Mouse (Mus musculus) thymus, adult 2 months (tissue): ENCODE measurements at regions not wholly inside any gene's neighbourhood (a gene's known extent, or its start where the extent isn't known, plus 50 kb on each side); places are given as distances from the start of the nearest gene placed in this dataset.

Source experiments
- DNase-seq: peaks from one replicate; pipeline ENCODE4 v3.0.0; 2021
- H3K27ac ChIP-seq: fragments of 200-500 bp; 2 replicates; pipeline ENCODE4 v1.5.1; 2012; ENCODE audit warnings: low read length, control low read depth; ENCODE audit not compliant: control insufficient read depth, insufficient read depth
- H3K27me3 ChIP-seq: fragments of 200-500 bp; 2 replicates; pipeline ENCODE4 v1.6.1; 2012; ENCODE audit warnings: mild to moderate bottlenecking, low read length, moderate library complexity, mixed read lengths; ENCODE audit not compliant: control insufficient read depth, insufficient read depth
- H3K36me3 ChIP-seq: fragments of 200-500 bp; 2 replicates; pipeline ENCODE4 v1.6.1; 2012; ENCODE audit warnings: mild to moderate bottlenecking, low read length, moderate library complexity; ENCODE audit not compliant: control insufficient read depth, insufficient read depth
- H3K4me1 ChIP-seq: fragments of 200-500 bp; replicated peaks from 2 replicates; pipeline ENCODE4 v1.6.1; 2012; ENCODE audit warnings: low read length; ENCODE audit not compliant: control insufficient read depth, insufficient read depth
- H3K4me3 ChIP-seq: fragments of 200-500 bp; 2 replicates; pipeline ENCODE4 v1.5.1; 2012; ENCODE audit warnings: mild to moderate bottlenecking, low read length, control low read depth, moderate library complexity; ENCODE audit not compliant: control insufficient read depth, insufficient read depth
- CTCF ChIP-seq: fragments of 200-500 bp; IDR thresholded peaks from 2 replicates; pipeline ENCODE4 v1.5.1; 2012; ENCODE audit warnings: mild to moderate bottlenecking, control low read depth, low read length, moderate library complexity, borderline replicate concordance; ENCODE audit not compliant: control insufficient read depth, poor library complexity, insufficient read depth; ENCODE audit errors: extremely low read depth
- POLR2A ChIP-seq: fragments of 200-500 bp; IDR thresholded peaks from 2 replicates; pipeline ENCODE4 v1.6.1; 2012; ENCODE audit warnings: mild to moderate bottlenecking, low read length, control low read depth, moderate library complexity; ENCODE audit not compliant: control insufficient read depth, poor library complexity, insufficient read depth; ENCODE audit errors: extremely low read depth
- WGBS: fragments of 180-500 bp; shearing (Covaris S2); methylation state at CpG from one replicate; pipeline ENCODE4 v1.1.7; 2018; 5-methylcytosine and 5-hydroxymethylcytosine counted together

- H3K4me1 ChIP-seq: no peaks in the 10 kb centered on the region
- no peak overlapping the region for H3K27ac ChIP-seq
- TF ChIP-seq CTCF (no peak), POLR2A (no peak)
- no peak overlapping the region for H3K4me3 ChIP-seq
- WGBS: 63% methylated on average over 4 of the region's 4 CpGs
- no peaks in the 10 kb centered on the region for H3K27me3 ChIP-seq
- H3K36me3 ChIP-seq: no peaks in the 10 kb centered on the region
- DNase-seq: no peak
Measured at GRCm38 (mm10) chr4:55134339-55134738, 189.5 kb downstream of the Zfp462 start.

DNA sequence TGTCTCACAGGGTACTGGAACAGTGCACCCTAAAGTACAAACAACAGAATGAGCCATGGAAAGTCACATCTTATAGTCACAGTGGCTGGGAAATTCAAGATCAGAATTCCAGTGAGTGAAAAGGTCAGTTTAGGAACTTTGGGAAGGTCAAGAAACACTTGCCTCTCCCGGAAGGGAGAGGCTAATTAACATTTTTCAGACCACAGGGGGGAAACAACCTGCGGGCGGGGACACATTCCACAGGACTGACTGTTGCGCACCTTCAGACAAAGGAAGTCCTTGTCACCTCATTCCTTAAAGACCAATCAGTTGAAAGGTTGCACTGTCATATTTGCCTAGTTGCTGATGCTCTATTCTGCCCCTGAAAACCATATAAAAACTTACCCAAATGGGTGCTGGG lies 189.9 kb downstream of the Zfp462 start:
- Histone ChIP-seq H3K36me3 (no peaks in the 10 kb centered on the region), H3K4me3 (no peak overlapping the region), H3K27me3 (no peaks in the 10 kb centered on the region), H3K27ac (no peak overlapping the region), H3K4me1 (no peaks in the 10 kb centered on the region)
- DNase-seq: no peak
- WGBS: 90% methylated on average over 4 of the region's 4 CpGs
- TF ChIP-seq POLR2A (no peak), CTCF (no peak)

- 89% methylated on average over 9 of the region's 9 CpGs for WGBS
- Histone ChIP-seq H3K4me1 (no peaks in the 10 kb centered on the region), H3K27ac (no peak overlapping the region), H3K27me3 (no peaks in the 10 kb centered on the region), H3K36me3 (no peaks in the 10 kb centered on the region), H3K4me3 (no peak overlapping the region)
- DNase-seq: no peak
- TF ChIP-seq POLR2A: no peak
- TF ChIP-seq CTCF: no peak
Measured at GRCm38 (mm10) chr4:55136283-55136682, 191.4 kb downstream of the Zfp462 start.

DNA sequence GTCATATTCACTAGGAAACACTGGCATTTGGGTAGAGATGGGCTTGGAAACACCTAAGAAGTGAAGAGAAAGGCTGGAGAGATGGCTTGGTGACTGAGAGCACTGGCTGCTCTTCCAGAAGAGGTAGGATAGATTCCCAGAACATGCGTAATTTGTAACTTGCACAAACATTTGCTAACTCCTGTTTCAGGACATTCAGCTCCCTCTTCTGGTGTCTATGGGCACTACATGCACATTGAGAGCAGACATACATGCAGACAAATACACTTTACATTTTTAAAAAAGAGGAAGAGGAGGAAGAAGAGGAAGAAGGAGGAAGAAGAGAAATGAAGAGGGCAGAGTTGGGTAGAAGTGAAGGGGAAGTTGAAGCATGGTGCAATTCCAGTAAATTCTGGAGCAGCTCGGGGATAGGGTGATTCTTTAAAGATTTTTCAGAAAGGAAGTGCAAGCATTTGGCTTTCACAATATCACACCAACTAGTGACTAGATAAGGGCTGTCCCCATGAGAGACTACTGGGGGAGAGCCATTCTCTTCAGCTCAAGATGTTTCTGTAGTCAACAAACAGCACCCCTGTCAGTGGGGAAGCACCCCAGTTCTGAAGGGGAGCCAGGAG lies 193.0 kb downstream of the Zfp462 start:
- Histone ChIP-seq H3K36me3 (no peaks in the 10 kb centered on the region), H3K27me3 (no peaks in the 10 kb centered on the region), H3K4me1 (no peaks in the 10 kb centered on the region), H3K27ac (no peak overlapping the region), H3K4me3 (no peak overlapping the region)
- TF ChIP-seq POLR2A: no peak
- no peak for TF ChIP-seq CTCF
- DNase-seq: no peak
- WGBS: 91% methylated on average over 2 of the region's 2 CpGs

DNA sequence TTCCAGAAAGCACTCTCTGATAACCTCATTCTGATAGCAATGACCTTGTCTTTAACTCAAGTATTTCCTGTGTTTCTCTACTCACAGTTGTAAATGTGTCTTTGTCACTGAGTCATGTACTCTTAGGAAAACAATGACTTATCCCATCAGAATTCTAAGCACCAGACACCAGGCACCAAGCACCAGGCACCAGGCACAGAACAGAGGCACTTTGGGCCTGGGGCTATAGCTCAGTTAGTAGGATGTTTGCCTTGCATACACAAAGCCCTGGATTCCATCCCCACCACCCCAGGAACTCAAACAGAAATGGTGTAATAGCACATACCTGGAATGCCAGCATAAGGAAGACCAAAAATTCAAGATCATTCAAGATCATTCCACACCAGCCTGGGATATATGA lies 196.5 kb downstream of the Zfp462 start:
- Histone ChIP-seq H3K27me3 (no peaks in the 10 kb centered on the region), H3K4me1 (no peaks in the 10 kb centered on the region), H3K36me3 (no peaks in the 10 kb centered on the region), H3K4me3 (no peak overlapping the region), H3K27ac (no peak overlapping the region)
- no peak for DNase-seq
- TF ChIP-seq POLR2A (no peak), CTCF (no peak)

DNA sequence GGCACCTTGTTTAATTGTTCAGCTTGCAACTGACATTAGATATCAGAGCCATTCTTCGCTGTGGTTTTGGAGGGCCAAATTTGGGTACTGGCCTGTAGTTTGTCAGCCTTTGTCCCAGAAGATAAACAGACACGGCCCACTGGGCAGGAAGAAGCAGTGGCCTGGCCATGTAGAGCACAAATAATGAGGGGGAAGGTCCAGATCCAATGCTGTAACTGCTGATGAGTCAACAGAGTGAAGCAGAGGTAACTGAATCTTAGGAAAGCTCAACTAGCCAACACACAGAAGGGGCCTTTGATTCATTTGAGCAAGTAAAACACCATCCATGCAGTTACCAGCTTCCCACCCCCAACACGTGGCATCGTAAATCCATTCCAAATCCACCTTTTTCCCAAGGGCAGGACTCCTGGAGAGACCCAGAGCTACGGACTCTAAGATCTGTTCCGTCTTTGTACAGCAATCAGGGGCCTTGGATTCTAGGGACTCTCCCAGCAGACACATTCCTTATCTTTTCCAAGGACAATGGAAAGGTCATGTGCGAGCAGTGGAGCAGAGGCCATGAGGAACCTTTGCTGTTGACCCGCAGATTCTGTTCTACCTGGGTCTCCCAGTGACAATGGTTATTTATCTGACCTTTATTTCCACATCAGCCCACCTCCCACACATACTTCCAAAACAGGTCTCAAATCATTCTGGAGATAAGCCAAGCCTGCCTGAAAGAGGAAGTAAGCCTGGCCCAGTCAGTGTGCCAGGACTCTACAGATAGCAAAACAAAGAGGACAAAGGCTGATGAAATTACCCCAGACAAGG lies 197.3 kb downstream of the Zfp462 start:
- TF ChIP-seq CTCF (no peak), POLR2A (no peak)
- Histone ChIP-seq H3K4me1 (no peaks in the 10 kb centered on the region), H3K36me3 (no peaks in the 10 kb centered on the region), H3K27me3 (no peaks in the 10 kb centered on the region), H3K4me3 (no peak overlapping the region), H3K27ac (no peak overlapping the region)
- 94% methylated on average over 8 of the region's 8 CpGs for WGBS
- DNase-seq: no peak

- H3K27me3 ChIP-seq: no peaks in the 10 kb centered on the region
- no peak overlapping the region for H3K27ac ChIP-seq
- no peaks in the 10 kb centered on the region for H3K36me3 ChIP-seq
- no peaks in the 10 kb centered on the region for H3K4me1 ChIP-seq
- TF ChIP-seq POLR2A (no peak), CTCF (no peak)
- H3K4me3 ChIP-seq: no peak overlapping the region
- no peak for DNase-seq
Measured at GRCm38 (mm10) chr4:55143400-55143799, 198.6 kb downstream of the Zfp462 start.
